Mouse (Mus musculus): ENCODE measurements at regions not wholly inside any gene's neighbourhood (a gene's known extent, or its start where the extent isn't known, plus 50 kb on each side); places are given as distances from the start of the nearest gene placed in this dataset.

- Histone ChIP-seq H3K9ac (ENCODE audit: low read length) (no peak overlapping the region), H3K4me3 (ENCODE audit: low read depth, low read length) (no peak overlapping the region), H3K4me1 (replicated peaks; ENCODE audit: control insufficient read depth, insufficient read depth) (peaks cover 3% of the 10 kb centered on the region; the same call in 1 of the 2 replicates), H3K9me3 (ENCODE audit: control insufficient read depth, low read length) (no peaks in the 10 kb centered on the region), H3K27ac (replicated peaks) (no peak overlapping the region), H3K4me2 (replicated peaks; ENCODE audit: low read depth) (no peak overlapping the region), H3K27me3 (ENCODE audit: control insufficient read depth, insufficient read depth, low read length) (no peaks in the 10 kb centered on the region), H3K36me3 (ENCODE audit: control insufficient read depth, insufficient read depth, low read length) (no peaks in the 10 kb centered on the region)
- TF ChIP-seq EP300 (optimal IDR thresholded peaks at IDR 0.05) = no peak
- no peak for TF ChIP-seq CTCF (IDR thresholded peaks at IDR 0.05; ENCODE audit: low read depth)
- 11% methylated on average over 5 of the region's 5 CpGs for WGBS
- ATAC-seq (ENCODE audit: low FRiP score, low TSS enrichment) = no peak
- no peak for DNase-seq (ENCODE audit: low spot score)
Observed at GRCm38 (mm10) chr13:28663459-28663858, 290.1 kb downstream of the Sox4 start.

- TF ChIP-seq EP300 (optimal IDR thresholded peaks at IDR 0.05) (no peak), CTCF (IDR thresholded peaks at IDR 0.05; ENCODE audit: low read depth) (no peak)
- ATAC-seq (ENCODE audit: low FRiP score, low TSS enrichment) (peak; percentile 42; the same call in 1 of the 2 replicates), DNase-seq (ENCODE audit: low spot score) (no peak)
- Histone ChIP-seq H3K4me2 (replicated peaks; ENCODE audit: low read depth) (no peak overlapping the region), H3K27me3 (ENCODE audit: control insufficient read depth, insufficient read depth, low read length) (no peaks in the 10 kb centered on the region), H3K9me3 (ENCODE audit: control insufficient read depth, low read length) (no peaks in the 10 kb centered on the region), H3K27ac (replicated peaks) (no peak overlapping the region), H3K36me3 (ENCODE audit: control insufficient read depth, insufficient read depth, low read length) (no peaks in the 10 kb centered on the region), H3K9ac (ENCODE audit: low read length) (no peak overlapping the region), H3K4me1 (replicated peaks; ENCODE audit: control insufficient read depth, insufficient read depth) (peaks cover 3% of the 10 kb centered on the region; the same call in 1 of the 2 replicates), H3K4me3 (ENCODE audit: low read depth, low read length) (no peak overlapping the region)
- WGBS = 53% methylated on average over 3 of the region's 3 CpGs
Observed at GRCm38 (mm10) chr13:28662316-28662752, 291.2 kb downstream of the Sox4 start.

GRCm38 (mm10) chr13:28660151-28660550 lies 293.4 kb downstream of the Sox4 start:
- no peak for TF ChIP-seq EP300 (optimal IDR thresholded peaks at IDR 0.05)

GRCm38 (mm10) chr13:28658652-28659051 lies 294.9 kb downstream of the Sox4 start:
- Histone ChIP-seq H3K27me3 (ENCODE audit: control insufficient read depth, insufficient read depth, low read length) (no peaks in the 10 kb centered on the region), H3K4me3 (ENCODE audit: low read depth, low read length) (no peak overlapping the region), H3K9me3 (ENCODE audit: control insufficient read depth, low read length) (no peaks in the 10 kb centered on the region), H3K4me1 (replicated peaks; ENCODE audit: control insufficient read depth, insufficient read depth) (no peaks in the 10 kb centered on the region), H3K9ac (ENCODE audit: low read length) (no peak overlapping the region), H3K4me2 (replicated peaks; ENCODE audit: low read depth) (no peak overlapping the region), H3K36me3 (ENCODE audit: control insufficient read depth, insufficient read depth, low read length) (no peaks in the 10 kb centered on the region), H3K27ac (replicated peaks) (no peak overlapping the region)
- DNase-seq (ENCODE audit: low spot score) = no peak
- no peak for ATAC-seq (ENCODE audit: low FRiP score, low TSS enrichment)
- TF ChIP-seq EP300 (optimal IDR thresholded peaks at IDR 0.05) = no peak
- TF ChIP-seq CTCF (IDR thresholded peaks at IDR 0.05; ENCODE audit: low read depth) = no peak
- WGBS = 49% methylated on average over 5 of the region's 5 CpGs

More at GRCm38 (mm10) chr13:28660151-28660550, 293.4 kb downstream of the Sox4 start:
- DNase-seq (ENCODE audit: low spot score) (no peak), ATAC-seq (ENCODE audit: low FRiP score, low TSS enrichment) (no peak)
- Histone ChIP-seq H3K36me3 (ENCODE audit: control insufficient read depth, insufficient read depth, low read length) (no peaks in the 10 kb centered on the region), H3K4me1 (replicated peaks; ENCODE audit: control insufficient read depth, insufficient read depth) (peaks cover 3% of the 10 kb centered on the region; the same call in 1 of the 2 replicates), H3K27me3 (ENCODE audit: control insufficient read depth, insufficient read depth, low read length) (no peaks in the 10 kb centered on the region), H3K27ac (replicated peaks) (no peak overlapping the region), H3K4me2 (replicated peaks; ENCODE audit: low read depth) (no peak overlapping the region), H3K9me3 (ENCODE audit: control insufficient read depth, low read length) (no peaks in the 10 kb centered on the region), H3K9ac (ENCODE audit: low read length) (no peak overlapping the region), H3K4me3 (ENCODE audit: low read depth, low read length) (no peak overlapping the region)
- 85% methylated on average over 2 of the region's 2 CpGs for WGBS

GRCm38 (mm10) chr13:28654883-28655282 lies 298.6 kb downstream of the Sox4 start:
- Histone ChIP-seq H3K9ac (ENCODE audit: low read length) (no peak overlapping the region), H3K4me3 (ENCODE audit: low read depth, low read length) (no peak overlapping the region), H3K4me2 (replicated peaks; ENCODE audit: low read depth) (no peak overlapping the region), H3K9me3 (ENCODE audit: control insufficient read depth, low read length) (no peaks in the 10 kb centered on the region), H3K27me3 (ENCODE audit: control insufficient read depth, insufficient read depth, low read length) (no peaks in the 10 kb centered on the region), H3K4me1 (replicated peaks; ENCODE audit: control insufficient read depth, insufficient read depth) (no peaks in the 10 kb centered on the region), H3K27ac (replicated peaks) (no peak overlapping the region), H3K36me3 (ENCODE audit: control insufficient read depth, insufficient read depth, low read length) (no peaks in the 10 kb centered on the region)
- TF ChIP-seq CTCF (IDR thresholded peaks at IDR 0.05; ENCODE audit: low read depth) = no peak
- no peak for TF ChIP-seq EP300 (optimal IDR thresholded peaks at IDR 0.05)
- ATAC-seq (ENCODE audit: low FRiP score, low TSS enrichment) = no peak
- no peak for DNase-seq (ENCODE audit: low spot score)

- Histone ChIP-seq H3K9me3 (ENCODE audit: control insufficient read depth, low read length) (no peaks in the 10 kb centered on the region), H3K27ac (replicated peaks) (no peak overlapping the region), H3K9ac (ENCODE audit: low read length) (no peak overlapping the region), H3K4me3 (ENCODE audit: low read depth, low read length) (no peak overlapping the region), H3K4me2 (replicated peaks; ENCODE audit: low read depth) (no peak overlapping the region), H3K27me3 (ENCODE audit: control insufficient read depth, insufficient read depth, low read length) (no peaks in the 10 kb centered on the region), H3K36me3 (ENCODE audit: control insufficient read depth, insufficient read depth, low read length) (no peaks in the 10 kb centered on the region), H3K4me1 (replicated peaks; ENCODE audit: control insufficient read depth, insufficient read depth) (no peaks in the 10 kb centered on the region)
- no peak for TF ChIP-seq CTCF (IDR thresholded peaks at IDR 0.05; ENCODE audit: low read depth)
- TF ChIP-seq EP300 (optimal IDR thresholded peaks at IDR 0.05) = no peak
- ATAC-seq (ENCODE audit: low FRiP score, low TSS enrichment) (no peak), DNase-seq (ENCODE audit: low spot score) (no peak)
- WGBS = 77% methylated on average over 4 of the region's 4 CpGs
Observed at GRCm38 (mm10) chr13:28653362-28653761, 300.2 kb downstream of the Sox4 start.
